Mouse (Mus musculus): ENCODE results near the gene Rab10.

Gene Rab10

GRCm38 (mm10) chr12:3296056-3296455, 13.7 kb downstream of the Rab10 start:
- no peak for DNase-seq (ENCODE audit: low read depth)

- DNase-seq (ENCODE audit: low read depth), result no peak
These were observed 17.9 kb downstream of the Rab10 start for GRCm38 (mm10) chr12:3291849-3292248.

- no peak for DNase-seq (ENCODE audit: low read depth)
These were observed 18.7 kb downstream of the Rab10 start for GRCm38 (mm10) chr12:3291038-3291437.

GRCm38 (mm10) chr12:3288440-3288839, 21.3 kb downstream of the Rab10 start:
- DNase-seq (ENCODE audit: low read depth), result no peak

- no peak for DNase-seq (ENCODE audit: low read depth)
These were observed 23.9 kb downstream of the Rab10 start for GRCm38 (mm10) chr12:3285919-3286318.

- no peak for DNase-seq (ENCODE audit: low read depth)
These were observed 24.4 kb downstream of the Rab10 start for GRCm38 (mm10) chr12:3285377-3285776.

- no peak for DNase-seq (ENCODE audit: low read depth)
These were observed 25.3 kb downstream of the Rab10 start for GRCm38 (mm10) chr12:3284463-3284862.

- DNase-seq (ENCODE audit: low read depth), result no peak
These were observed 25.8 kb downstream of the Rab10 start for GRCm38 (mm10) chr12:3283829-3284440.

- no peak for DNase-seq (ENCODE audit: low read depth)
These were observed 26.8 kb downstream of the Rab10 start for GRCm38 (mm10) chr12:3282954-3283353.

- DNase-seq (ENCODE audit: low read depth), result no peak
These were observed 27.2 kb downstream of the Rab10 start for GRCm38 (mm10) chr12:3282520-3282919.

GRCm38 (mm10) chr12:3278880-3279339, 30.9 kb downstream of the Rab10 start:
- no peak for DNase-seq (ENCODE audit: low read depth)

- DNase-seq (ENCODE audit: low read depth), result no peak
These were observed 39.0 kb downstream of the Rab10 start for GRCm38 (mm10) chr12:3270818-3271217.

GRCm38 (mm10) chr12:3267397-3267796, 42.4 kb downstream of the Rab10 start:
- DNase-seq (ENCODE audit: low read depth), result no peak

- no peak for DNase-seq (ENCODE audit: low read depth)
These were observed 44.6 kb downstream of the Rab10 start for GRCm38 (mm10) chr12:3265188-3265587.

GRCm38 (mm10) chr12:3264449-3264848, 45.3 kb downstream of the Rab10 start:
- DNase-seq (ENCODE audit: low read depth), result no peak

GRCm38 (mm10) chr12:3261596-3261995, 48.2 kb downstream of the Rab10 start:
- DNase-seq (ENCODE audit: low read depth), result no peak

GRCm38 (mm10) chr12:3255966-3256365, 53.8 kb downstream of the Rab10 start:
- no peak for DNase-seq (ENCODE audit: low read depth)

GRCm38 (mm10) chr12:3255435-3255834, 54.3 kb downstream of the Rab10 start:
- no peak for DNase-seq (ENCODE audit: low read depth)

- DNase-seq (ENCODE audit: low read depth), result no peak
These were observed 56.2 kb downstream of the Rab10 start for GRCm38 (mm10) chr12:3253591-3253990.

- no peak for DNase-seq (ENCODE audit: low read depth)
These were observed 63.7 kb downstream of the Rab10 start for GRCm38 (mm10) chr12:3246091-3246490.

- no peak for DNase-seq (ENCODE audit: low read depth)
These were observed 70.2 kb downstream of the Rab10 start for GRCm38 (mm10) chr12:3239544-3239943.

GRCm38 (mm10) chr12:3238361-3239051, 71.3 kb downstream of the Rab10 start:
- no peak for DNase-seq (ENCODE audit: low read depth)

GRCm38 (mm10) chr12:3237799-3238198, 72.0 kb downstream of the Rab10 start:
- DNase-seq (ENCODE audit: low read depth), result no peak
